Mouse (Mus musculus): ENCODE measurements around the gene Tmem177. TPM values are rescaled to one million over a fixed set of nuclear protein-coding genes. Genes with fewer than 3 reads are reported as not detected.

Tmem177 gene
- total RNA-seq (2021), result 1 to 10 TPM; 9.4 to 9.5 TPM

- DNase-seq (ENCODE audit: low spot score), result peak; percentile 82
- intact Hi-C loops (cut with DNase I), result loop anchor here (5.0 kb wide), 1 partner anchor 76 kb away; the partner anchor contains the start of gene Ptpn4
Measured at GRCm38 (mm10) chr1:119912953-119913814, at the start of gene Tmem177. Tmem177 (minus strand) TSS chr1:119913208.

DNA sequence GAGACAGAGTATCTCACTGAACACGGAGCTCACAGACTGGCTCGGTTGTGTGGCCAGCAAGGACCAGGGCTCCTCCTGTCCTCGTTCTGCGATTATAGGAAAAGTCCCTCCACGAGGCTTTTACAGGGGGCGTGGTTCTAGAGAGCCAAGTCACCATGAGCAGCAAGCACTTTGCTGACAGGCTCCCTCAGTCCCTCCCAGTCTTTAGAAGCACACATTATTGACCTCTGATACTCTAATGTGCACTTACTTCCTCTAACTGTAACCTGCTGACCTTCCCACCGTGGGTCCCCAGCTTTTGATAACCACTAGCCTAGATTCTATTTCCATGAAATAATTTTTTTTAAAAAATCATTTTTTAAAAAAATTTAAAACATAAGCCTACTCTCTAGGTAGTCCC, 46.9 kb upstream of the Tmem177 start:
- intact Hi-C loops (cut with DNase I), result no loop called here
- no peak for DNase-seq (ENCODE audit: low spot score)

GRCm38 (mm10) chr1:119959464-119959863, 46.5 kb upstream of the Tmem177 start:
- intact Hi-C loops (cut with DNase I), result no loop called here

DNA sequence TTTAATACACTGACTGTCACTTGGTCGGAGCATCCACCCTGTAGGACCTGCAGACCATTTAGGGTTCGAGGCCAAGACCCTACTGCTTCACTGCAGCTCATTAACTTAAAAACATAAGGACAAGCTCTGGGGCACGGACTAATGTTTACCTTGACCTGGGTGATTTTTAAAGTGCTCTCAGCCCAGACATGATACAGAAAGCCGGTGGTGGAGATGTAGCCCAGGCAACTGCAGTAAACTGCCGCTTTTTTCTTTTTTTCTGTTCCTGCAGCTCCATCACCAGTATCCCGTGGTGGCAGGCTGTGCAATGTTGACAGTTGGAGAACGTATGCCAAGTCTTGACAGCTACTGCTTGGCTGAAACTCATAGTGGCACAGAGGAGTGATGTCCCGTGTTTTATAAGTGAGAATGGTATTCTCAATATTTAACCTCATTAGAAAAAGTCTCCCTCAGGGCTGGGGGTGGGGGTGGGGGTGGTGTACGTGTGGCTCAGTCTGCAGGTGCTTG, 44.8 kb upstream of the Tmem177 start:
- intact Hi-C loops (cut with DNase I), result no loop called here
- DNase-seq (ENCODE audit: low spot score), result no peak

More at GRCm38 (mm10) chr1:119959464-119959863, 46.5 kb upstream of the Tmem177 start:
- DNase-seq (ENCODE audit: low spot score), result no peak

- no peak for DNase-seq (ENCODE audit: low spot score)
- intact Hi-C loops (cut with DNase I), result no loop called here
Measured at GRCm38 (mm10) chr1:119954680-119955079, 41.7 kb upstream of the Tmem177 start.

- intact Hi-C loops (cut with DNase I), result no loop called here
Measured at GRCm38 (mm10) chr1:119953456-119953855, 40.4 kb upstream of the Tmem177 start.

DNA sequence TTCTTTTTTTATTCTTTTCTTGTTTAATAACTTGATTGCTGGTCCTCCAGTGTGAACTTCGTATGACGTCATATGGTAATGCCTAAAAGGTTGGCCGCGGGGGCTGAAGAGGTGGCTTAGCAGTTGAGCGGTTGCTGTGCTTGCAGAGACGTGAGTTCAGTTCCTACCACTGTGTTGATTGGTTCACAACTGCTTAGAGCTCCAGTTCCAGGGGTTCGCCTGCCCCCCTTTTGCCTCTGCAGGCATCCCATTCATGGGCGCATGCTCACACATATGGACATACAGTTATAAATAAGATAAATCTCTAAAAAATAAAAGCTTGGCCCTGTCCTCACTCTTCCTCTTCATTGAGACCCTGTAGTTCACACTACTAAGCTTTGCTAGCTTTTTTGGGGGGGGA, 37.1 kb upstream of the Tmem177 start:
- intact Hi-C loops (cut with DNase I), result no loop called here

More at GRCm38 (mm10) chr1:119953456-119953855, 40.4 kb upstream of the Tmem177 start:
- DNase-seq (ENCODE audit: low spot score), result no peak

DNA sequence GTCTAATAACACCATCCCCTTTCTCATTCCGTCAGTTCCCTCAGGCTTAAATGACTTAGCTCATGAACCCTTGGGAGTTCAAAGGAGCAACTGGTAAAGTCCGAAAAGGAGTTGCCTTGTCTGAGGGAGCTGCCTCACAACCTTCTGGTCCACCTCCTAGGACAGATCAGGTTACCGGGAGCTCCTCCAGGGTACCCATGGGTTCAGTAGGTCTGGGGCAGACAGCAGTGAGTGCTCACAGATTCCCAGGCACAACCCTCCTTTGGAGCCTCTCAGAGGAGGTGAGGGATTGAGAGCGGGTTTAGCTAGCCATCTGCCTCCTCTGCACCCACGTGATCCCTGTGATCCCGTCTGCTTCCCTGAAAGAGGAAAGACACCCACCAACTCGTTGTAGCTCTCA, 23.9 kb upstream of the Tmem177 start:
- no peak for DNase-seq (ENCODE audit: low spot score)
- intact Hi-C loops (cut with DNase I), result no loop called here

More for the DNA sequence above, 37.1 kb upstream of the Tmem177 start:
- no peak for DNase-seq (ENCODE audit: low spot score)

GRCm38 (mm10) chr1:119931421-119932150, 18.6 kb upstream of the Tmem177 start:
- no peak for DNase-seq (ENCODE audit: low spot score)
- intact Hi-C loops (cut with DNase I), result no loop called here

DNA sequence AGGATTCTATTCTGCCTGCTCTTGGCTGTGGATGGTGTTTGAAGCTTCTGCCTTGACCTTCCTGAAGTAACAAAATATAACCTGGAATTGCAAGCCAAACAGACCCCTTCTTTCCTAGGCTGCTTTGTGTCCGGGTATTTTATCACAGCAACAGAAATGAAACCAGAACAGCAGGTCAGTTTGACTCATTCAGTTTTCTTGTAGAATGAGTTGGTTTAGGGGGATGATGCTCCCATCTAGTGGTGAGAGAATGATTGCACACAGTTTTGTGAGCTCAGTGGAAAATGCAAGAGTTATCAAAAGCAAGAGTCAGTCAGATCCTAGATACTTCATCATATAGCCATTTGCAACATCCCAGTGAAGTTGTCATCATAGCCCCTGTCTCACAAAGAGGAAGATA, 16.7 kb upstream of the Tmem177 start:
- DNase-seq (ENCODE audit: low spot score), result no peak
- intact Hi-C loops (cut with DNase I), result loop anchor here (5.0 kb wide), 1 partner anchor 382 kb away; no protein-coding TSS in a partner anchor

GRCm38 (mm10) chr1:119919299-119919698, 6.3 kb upstream of the Tmem177 start:
- no peak for DNase-seq (ENCODE audit: low spot score)
- intact Hi-C loops (cut with DNase I), result no loop called here

DNA sequence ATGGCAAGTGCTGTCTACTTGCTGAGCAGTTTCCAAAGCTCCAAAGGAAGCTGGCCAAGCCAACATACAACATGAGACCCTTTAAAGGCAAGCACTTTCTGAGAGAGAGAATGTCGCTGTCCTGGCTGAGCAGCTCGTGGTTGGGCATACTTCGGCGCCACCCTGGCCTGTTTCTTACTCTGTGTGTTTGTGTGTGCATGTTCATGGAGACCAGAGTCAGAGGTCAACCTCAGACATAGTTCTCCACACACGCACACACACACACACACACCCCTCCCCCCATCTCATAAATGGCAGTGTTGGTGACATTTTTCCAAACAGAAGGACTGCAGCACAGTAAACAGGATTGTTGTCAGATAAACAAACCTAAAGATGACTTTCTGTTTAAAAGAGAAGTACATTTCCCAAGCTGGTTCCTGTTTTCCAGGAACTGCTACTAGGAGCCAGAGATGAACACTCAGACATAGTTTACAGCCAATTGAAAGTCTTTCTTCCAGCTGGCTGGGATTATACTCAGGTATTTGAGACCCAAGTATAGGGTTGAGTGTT, 3.9 kb upstream of the Tmem177 start:
- intact Hi-C loops (cut with DNase I), result no loop called here
- DNase-seq (ENCODE audit: low spot score), result no peak

GRCm38 (mm10) chr1:119907206-119907748, 5.7 kb downstream of the Tmem177 start:
- intact Hi-C loops (cut with DNase I), result no loop called here
- DNase-seq (ENCODE audit: low spot score), result no peak

- intact Hi-C loops (cut with DNase I), result no loop called here
- no peak for DNase-seq (ENCODE audit: low spot score)
Measured at GRCm38 (mm10) chr1:119903231-119903620, 9.8 kb downstream of the Tmem177 start.

- intact Hi-C loops (cut with DNase I), result no loop called here
- no peak for DNase-seq (ENCODE audit: low spot score)
Measured at GRCm38 (mm10) chr1:119902551-119903230, 10.3 kb downstream of the Tmem177 start.

DNA sequence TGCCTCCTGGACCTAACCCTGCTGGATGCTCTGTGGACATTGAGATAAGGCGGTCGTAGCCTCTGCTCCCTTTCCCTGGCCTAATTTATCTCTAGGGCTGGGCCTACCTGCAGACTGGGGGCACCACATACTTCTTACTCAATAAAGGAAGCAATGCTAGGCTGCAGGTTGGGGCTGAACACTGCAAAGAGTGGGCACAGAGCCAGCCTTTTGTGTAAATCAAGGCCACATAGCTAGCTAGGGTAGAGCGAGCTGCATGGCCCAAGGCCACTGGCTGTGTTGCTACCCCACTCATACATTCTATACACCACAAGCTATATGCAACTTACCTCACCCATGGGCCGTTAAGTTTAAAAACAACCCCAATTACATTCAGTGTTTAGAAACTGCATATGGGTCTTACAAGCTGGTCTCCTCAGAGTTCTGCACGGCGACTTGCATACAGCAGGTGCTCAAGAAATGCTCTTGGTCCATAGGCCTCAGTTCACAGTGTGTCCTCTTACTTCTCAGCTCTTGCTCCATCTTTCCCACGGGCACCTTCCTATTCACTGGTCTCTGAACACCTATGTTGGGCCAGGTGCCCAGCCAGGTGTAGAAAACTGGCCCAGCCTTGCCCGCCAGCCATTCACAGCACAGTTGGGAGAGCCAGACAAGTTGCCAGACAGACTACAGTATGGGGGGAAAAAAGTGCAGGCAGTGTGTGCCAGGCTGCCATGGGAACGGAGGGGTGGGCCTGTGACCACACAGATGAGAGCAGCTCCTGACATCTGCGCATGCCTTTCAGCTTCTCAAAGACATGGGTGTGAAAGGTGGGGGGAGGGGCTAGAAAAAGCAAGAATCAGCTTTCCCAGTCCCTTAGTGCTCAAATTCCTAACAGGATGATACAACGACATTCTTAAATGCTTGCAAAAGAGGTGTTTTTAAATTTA, 13.5 kb downstream of the Tmem177 start:
- intact Hi-C loops (cut with DNase I), result loop anchor here (10.0 kb wide), 1 partner anchor 445 kb away; no protein-coding TSS in a partner anchor
- DNase-seq (ENCODE audit: low spot score), result no peak

- DNase-seq (ENCODE audit: low spot score), result peak; percentile 19
- intact Hi-C loops (cut with DNase I), result loop anchor here (1.0 to 10.0 kb wide), 2 partner anchors 77 to 440 kb away; no protein-coding TSS in a partner anchor
Measured at GRCm38 (mm10) chr1:119894936-119895335, 18.1 kb downstream of the Tmem177 start.

- DNase-seq (ENCODE audit: low spot score), result no peak
Measured at GRCm38 (mm10) chr1:119893600-119893999, 19.4 kb downstream of the Tmem177 start.

More at GRCm38 (mm10) chr1:119893600-119893999, 19.4 kb downstream of the Tmem177 start:
- intact Hi-C loops (cut with DNase I), result loop anchor here (10.0 kb wide), 1 partner anchor 439 kb away; no protein-coding TSS in a partner anchor

Data from heart, postnatal 25 days (tissue).